Mouse (Mus musculus): ENCODE measurements around the gene Hemk1.
A peak's percentile ranks its signal among the peaks of the same experiment; 100 is the strongest.

The Hemk1 gene

DNA sequence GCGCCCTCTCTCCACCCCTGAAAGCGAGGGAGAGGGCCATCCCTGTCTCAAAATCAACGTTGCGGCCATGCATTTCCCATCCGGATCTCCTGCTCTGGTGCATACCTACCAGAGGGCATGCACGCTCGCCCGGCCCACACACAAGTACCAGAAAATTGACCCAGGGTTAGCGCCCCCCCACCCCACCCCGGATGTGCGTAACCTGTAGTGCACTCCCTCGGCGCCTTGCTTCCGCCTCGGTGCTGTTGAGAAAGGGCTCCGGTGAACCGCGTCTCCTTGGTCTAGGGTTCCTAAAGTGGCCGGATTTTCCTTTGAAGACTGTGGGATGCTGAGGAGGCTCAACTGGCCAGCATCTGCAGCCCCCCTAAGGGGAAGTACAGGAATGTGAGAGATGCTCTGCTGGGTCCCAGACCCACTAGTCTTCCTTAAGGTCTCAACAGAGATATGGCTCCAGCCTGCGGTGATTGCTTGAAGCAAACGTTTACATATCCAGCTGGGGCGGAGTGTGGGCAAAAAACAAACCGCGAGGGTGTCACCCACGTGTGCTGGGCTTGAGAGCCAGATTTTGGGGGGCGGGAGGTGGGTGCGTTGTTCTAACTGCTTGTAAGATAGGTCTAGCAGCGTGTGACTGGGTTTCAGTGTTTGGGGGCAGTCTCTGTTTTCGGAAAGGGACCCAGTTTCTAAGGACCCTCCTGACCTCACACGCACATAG lies at the start of gene Hemk1:
Gene Hemk1, minus strand, starts transcription at position 179 of the 712 bp plus-strand sequence.
- DNase-seq (ENCODE audit: low read depth, low spot score) = peak; percentile 75

DNA sequence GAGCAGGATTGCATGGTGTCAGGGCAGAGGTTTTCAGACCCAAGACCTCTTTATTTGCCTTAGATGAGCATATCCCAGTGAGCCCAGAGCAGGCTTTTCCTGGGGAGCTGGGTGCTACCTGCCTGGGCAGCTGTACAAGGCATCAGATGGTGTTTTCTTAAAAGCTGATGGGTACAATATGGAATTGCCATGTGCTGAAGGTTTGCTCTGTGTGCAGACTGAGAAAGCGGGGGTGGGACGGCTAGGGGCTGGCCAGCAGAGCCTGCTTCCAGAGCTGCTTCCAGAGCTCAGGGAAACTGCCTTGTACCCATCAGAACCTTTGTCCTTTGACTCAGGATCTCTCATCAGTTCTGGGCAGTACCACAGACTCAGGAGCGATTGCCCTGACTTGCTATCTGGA lies 49.6 kb upstream of the Hemk1 start:
- no peak for DNase-seq (ENCODE audit: low read depth, low spot score)

DNA sequence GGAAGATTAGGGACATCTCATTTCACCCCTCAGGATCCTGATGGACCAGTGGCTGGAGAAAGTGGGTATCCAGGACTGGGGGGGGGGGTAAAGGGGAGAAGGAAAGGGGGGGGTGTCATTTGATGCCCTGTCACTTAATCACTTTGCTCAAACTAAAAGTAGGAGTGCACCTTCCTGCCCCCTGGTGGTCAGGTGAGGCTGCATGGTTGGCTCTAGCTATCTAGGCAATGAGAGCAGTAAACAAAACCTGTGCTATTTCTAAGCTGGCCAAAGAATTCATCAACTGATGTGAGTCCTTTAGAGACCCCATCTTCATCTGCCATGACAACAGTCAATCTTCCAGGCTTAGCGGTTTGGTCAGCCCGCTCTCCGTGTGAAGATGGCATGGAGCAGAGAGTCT lies 48.6 kb upstream of the Hemk1 start:
- DNase-seq (ENCODE audit: low read depth, low spot score) = no peak

- DNase-seq (ENCODE audit: low read depth, low spot score) = no peak
Measured at GRCm38 (mm10) chr9:107384396-107384795, 46.2 kb upstream of the Hemk1 start.

DNA sequence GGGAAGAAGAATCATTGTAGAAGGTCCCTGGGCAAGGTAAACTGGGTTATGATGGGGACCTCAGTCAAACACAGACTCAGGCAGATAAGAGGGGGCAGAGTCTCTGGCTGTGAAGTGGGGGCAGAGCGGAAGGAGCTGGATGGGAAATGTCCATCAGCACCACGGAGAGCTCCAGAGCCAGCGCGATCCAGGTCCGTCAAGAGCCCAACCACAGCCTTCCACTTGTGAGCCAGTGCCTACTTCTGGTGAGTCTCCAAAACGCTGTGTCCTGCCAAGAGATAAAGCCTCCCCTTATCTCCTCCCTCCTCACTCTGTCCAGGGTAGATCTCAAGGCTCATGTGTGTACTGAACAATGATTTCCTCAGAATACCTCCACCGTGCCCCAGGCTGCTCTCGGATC lies 43.6 kb upstream of the Hemk1 start:
- no peak for DNase-seq (ENCODE audit: low read depth, low spot score)

- DNase-seq (ENCODE audit: low read depth, low spot score) = no peak
Measured at GRCm38 (mm10) chr9:107377961-107378512, 39.9 kb upstream of the Hemk1 start.

- no peak for DNase-seq (ENCODE audit: low read depth, low spot score)
Measured at GRCm38 (mm10) chr9:107375451-107375850, 37.3 kb upstream of the Hemk1 start.

DNA sequence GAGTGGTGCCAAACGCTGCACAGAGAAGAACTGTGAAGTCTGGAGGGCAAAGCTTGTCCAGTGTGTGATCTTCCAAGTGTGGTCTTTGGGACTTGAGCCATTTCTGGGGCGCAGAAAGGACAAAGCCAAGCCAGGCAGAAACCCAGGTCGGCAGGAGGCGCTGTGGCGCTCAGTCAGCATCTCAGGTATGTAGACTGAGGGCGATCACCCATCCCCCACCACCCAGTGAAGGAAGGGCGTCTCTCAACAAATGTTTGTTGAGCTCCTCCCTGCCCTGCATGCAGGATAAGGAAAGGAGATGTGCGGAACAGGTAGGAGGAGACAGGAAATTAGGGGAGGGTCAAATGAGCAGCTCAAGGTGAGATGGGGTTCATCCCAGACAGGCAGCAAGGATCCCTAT lies 36.5 kb upstream of the Hemk1 start:
- no peak for DNase-seq (ENCODE audit: low read depth, low spot score)

- DNase-seq (ENCODE audit: low read depth, low spot score) = no peak
Measured at GRCm38 (mm10) chr9:107372441-107372840, 34.3 kb upstream of the Hemk1 start.

DNA sequence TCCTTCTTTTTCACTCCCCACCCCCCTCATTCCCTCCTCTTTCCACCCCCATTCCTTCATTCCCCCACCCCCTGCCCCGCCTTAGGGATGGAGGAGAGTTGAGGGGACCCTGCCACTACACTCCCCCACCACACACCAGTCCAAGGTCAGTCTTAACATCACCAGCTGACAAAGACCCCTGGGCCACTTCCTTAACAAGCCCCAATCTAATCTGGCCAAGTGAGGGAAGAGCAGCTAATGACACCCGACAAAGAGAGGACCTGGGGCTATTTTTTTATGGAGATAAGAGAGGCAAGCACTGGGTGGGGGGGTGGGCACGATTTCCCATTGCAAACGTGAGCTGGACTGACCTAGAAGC lies 31.9 kb upstream of the Hemk1 start:
- DNase-seq (ENCODE audit: low read depth, low spot score) = no peak

- DNase-seq (ENCODE audit: low read depth, low spot score) = no peak
Measured at GRCm38 (mm10) chr9:107369270-107370105, 31.3 kb upstream of the Hemk1 start.

DNA sequence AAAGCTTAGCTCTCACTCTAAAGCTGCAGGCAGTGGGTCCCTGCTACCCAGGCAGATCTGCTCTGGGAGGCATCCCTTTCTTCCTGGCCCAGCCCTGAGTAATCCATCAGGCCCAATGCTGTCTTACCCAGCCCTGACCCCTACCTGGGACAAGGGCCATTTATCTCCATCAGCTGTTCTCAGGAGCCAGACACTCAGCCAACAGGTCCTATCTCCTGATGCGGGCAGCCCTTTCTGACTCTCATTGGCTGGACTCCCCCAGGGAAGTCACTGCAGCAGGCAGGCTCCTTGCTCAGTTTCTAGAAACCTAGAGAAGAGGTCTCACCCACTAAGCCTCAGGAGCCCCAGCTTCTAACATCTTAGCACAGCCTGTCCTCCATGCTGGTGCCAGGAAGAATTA lies 30.2 kb upstream of the Hemk1 start:
- no peak for DNase-seq (ENCODE audit: low read depth, low spot score)

- DNase-seq (ENCODE audit: low read depth, low spot score) = no peak
Measured at GRCm38 (mm10) chr9:107366644-107367043, 28.5 kb upstream of the Hemk1 start.

GRCm38 (mm10) chr9:107360989-107361388 lies 22.8 kb upstream of the Hemk1 start:
- DNase-seq (ENCODE audit: low read depth, low spot score) = no peak

DNA sequence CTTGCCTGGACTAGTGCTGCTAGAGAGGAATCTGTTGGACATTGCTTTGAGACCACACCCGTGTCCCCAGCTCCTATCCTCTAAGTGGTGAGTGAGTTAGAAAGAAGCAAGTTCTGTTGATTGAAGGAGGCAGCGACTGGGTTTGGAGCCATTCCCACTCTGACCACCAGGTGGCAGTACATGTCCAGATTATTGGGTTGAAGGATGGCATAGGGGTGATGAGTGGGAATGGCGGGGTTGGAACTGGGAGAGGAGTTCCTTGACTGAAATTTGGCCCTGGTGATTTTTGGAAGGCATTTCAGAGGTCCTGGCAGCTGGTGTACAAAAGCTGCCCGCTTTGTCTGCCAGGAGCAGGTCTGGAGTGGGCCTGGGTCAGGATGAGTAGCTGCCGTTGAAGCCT lies 19.5 kb upstream of the Hemk1 start:
- no peak for DNase-seq (ENCODE audit: low read depth, low spot score)

GRCm38 (mm10) chr9:107355870-107356765 lies 18.0 kb upstream of the Hemk1 start:
- DNase-seq (ENCODE audit: low read depth, low spot score) = no peak

GRCm38 (mm10) chr9:107354826-107355225 lies 16.7 kb upstream of the Hemk1 start:
- DNase-seq (ENCODE audit: low read depth, low spot score) = no peak

GRCm38 (mm10) chr9:107349321-107349720 lies 11.2 kb upstream of the Hemk1 start:
- DNase-seq (ENCODE audit: low read depth, low spot score) = no peak

GRCm38 (mm10) chr9:107347586-107348183 lies 9.5 kb upstream of the Hemk1 start:
- no peak for DNase-seq (ENCODE audit: low read depth, low spot score)

GRCm38 (mm10) chr9:107346081-107346480 lies 7.9 kb upstream of the Hemk1 start:
- DNase-seq (ENCODE audit: low read depth, low spot score) = no peak

DNA sequence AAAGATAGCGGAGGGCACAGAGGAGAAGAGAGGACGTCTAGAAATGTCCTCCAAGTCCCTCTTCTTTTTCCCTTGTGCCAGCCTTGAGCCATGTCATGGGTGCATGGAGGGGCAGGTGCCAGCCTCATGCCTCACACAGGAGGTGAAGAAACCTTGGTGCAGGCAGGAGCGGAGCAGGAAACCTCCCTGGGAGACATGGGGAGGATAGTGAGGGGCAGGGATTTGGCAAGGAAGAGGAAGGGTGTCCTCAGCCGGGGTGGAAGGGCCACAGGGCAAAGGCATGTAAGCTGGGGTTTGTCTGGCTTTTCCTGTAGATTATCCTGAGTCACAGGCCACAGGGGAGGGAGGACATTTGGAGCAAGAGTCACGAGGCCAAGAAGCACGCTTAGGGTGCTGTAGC lies 5.9 kb upstream of the Hemk1 start:
- DNase-seq (ENCODE audit: low read depth, low spot score) = no peak

All from brain, embryonic 18.5 days (tissue).